Mouse (Mus musculus) kidney, embryonic 15.5 days (tissue): ENCODE data around the gene Slf2. TPM values are rescaled to one million over a fixed set of nuclear protein-coding genes. Genes with fewer than 3 reads are reported as not detected.

Experiments used
- ATAC-seq: fragments of 200-750 bp; cut with Nextera tagmentation; replicated peaks from 2 replicates; pipeline ENCODE4 v1.8.0; 2017; ENCODE audit warnings: moderate TSS enrichment; ENCODE audit not compliant: low FRiP score
- H3K27ac ChIP-seq: fragments of 300-500 bp; sonication (generic); 2 replicates; pipeline ENCODE4 v1.5.1; 2015; ENCODE audit warnings: mild to moderate bottlenecking, inconsistent platforms
- H3K27me3 ChIP-seq: fragments of 300-500 bp; sonication (generic); 2 replicates; pipeline ENCODE4 v1.6.1; 2015; ENCODE audit warnings: inconsistent platforms
- H3K36me3 ChIP-seq: fragments of 300-500 bp; sonication (generic); 2 replicates; pipeline ENCODE4 v1.6.1; 2015; ENCODE audit warnings: inconsistent platforms
- H3K4me1 ChIP-seq: fragments of 300-500 bp; sonication (generic); 2 replicates; pipeline ENCODE4 v1.6.1; 2015; ENCODE audit warnings: inconsistent platforms
- H3K4me2 ChIP-seq: fragments of 300-500 bp; sonication (generic); 2 replicates; pipeline ENCODE4 v1.6.1; 2015; ENCODE audit warnings: moderate library complexity, mild to moderate bottlenecking, inconsistent platforms
- H3K4me3 ChIP-seq: fragments of 300-500 bp; sonication (generic); replicated peaks from 2 replicates; pipeline ENCODE4 v1.5.1; 2015; ENCODE audit warnings: mild to moderate bottlenecking, inconsistent platforms
- H3K9ac ChIP-seq: fragments of 300-500 bp; sonication (generic); 2 replicates; pipeline ENCODE4 v1.6.1; 2015; ENCODE audit warnings: mild to moderate bottlenecking, inconsistent platforms
- H3K9me3 ChIP-seq: fragments of 300-500 bp; sonication (generic); replicated peaks from 2 replicates; pipeline ENCODE4 v1.6.1; 2016; ENCODE audit warnings: inconsistent platforms
- WGBS: fragments of 180-500 bp; shearing (Covaris S2); methylation state at CpG from one replicate; pipeline ENCODE4 v1.1.7; 2015; ENCODE audit warnings: mixed read lengths; 5-methylcytosine and 5-hydroxymethylcytosine counted together
- polyA plus RNA-seq: library from polyadenylated mRNA; unstranded; fragments of >200 nt; fragmentation: Nextera tagmentation; extraction: Ambion mirVana; gene quantifications from 2 replicates; pipeline ENCODE4 v1.2.1, GENCODE M21; 2015

Slf2 gene
- polyA plus RNA-seq, 1 experiment from 2014 or later: 40.5 TPM

DNA sequence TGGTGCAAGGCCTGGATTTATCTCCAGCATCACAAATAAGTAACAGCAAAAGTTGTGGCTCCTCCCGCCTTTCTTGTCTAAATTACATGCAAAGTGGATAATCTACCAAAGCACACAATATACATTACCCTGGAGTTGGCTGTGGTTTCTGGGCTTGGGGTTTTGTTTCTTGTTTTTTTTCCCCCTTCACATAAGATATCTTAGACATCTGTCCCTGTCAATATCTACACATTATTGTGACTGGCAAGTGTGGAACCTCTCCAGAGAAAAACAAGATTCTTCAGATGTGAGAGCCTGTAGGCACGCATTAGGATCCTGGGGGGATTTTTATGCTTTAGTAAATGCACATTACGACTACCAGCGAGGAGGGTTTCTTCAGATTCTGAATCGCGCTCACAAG lies 12.8 kb upstream of the Slf2 start:
- Histone ChIP-seq H3K9ac (no peak overlapping the region), H3K27me3 (no peaks in the 10 kb centered on the region), H3K36me3 (no peaks in the 10 kb centered on the region), H3K4me1 (peaks cover 14% of the 10 kb centered on the region), H3K27ac (no peak overlapping the region), H3K9me3 (no peaks in the 10 kb centered on the region), H3K4me3 (no peak overlapping the region), H3K4me2 (no peak overlapping the region)
- 86% methylated on average over 6 of the region's 6 CpGs for WGBS
- no peak for ATAC-seq

DNA sequence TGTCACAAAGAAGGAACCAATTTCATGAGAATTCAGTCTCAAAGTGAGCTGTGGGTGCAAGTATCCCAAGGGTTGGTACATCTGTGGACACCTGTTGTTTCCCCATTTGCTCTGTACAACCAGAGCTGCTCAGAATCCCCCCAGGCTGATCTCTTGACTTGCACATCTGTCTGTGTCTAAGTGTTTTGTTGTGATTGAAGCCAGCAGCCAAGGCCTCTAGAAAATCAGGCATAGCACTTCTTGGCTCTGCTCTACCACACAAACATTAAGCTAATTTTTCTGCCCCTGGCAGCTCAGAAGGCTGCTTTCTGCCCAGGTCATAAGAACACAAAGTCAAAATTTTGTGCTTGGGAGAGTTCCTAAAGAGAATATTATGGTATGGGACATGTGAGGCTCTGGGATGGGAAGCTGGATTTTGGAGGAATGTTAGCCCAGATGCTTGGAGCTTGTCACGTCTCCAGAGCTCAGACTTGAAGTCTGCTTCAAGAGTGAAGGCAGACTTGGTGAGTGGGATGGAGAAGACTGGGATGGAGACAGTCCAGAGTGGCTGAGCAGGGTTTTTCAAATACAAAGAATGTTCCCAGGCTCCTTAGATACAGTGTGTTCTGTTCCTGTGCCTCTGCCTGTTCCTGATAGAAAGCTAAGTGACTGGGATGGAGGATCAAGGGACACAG lies 9.3 kb upstream of the Slf2 start:
- Histone ChIP-seq H3K36me3 (no peaks in the 10 kb centered on the region), H3K27me3 (no peaks in the 10 kb centered on the region), H3K27ac (no peak overlapping the region), H3K4me2 (no peak overlapping the region), H3K9ac (no peak overlapping the region), H3K4me3 (no peak overlapping the region), H3K9me3 (no peaks in the 10 kb centered on the region), H3K4me1 (0 out of 2 replicates have a peak, but pooled peaks cover under 1% of the 10 kb centered on the region)
- 79% methylated on average over 1 of the region's 1 CpGs for WGBS
- no peak for ATAC-seq

DNA sequence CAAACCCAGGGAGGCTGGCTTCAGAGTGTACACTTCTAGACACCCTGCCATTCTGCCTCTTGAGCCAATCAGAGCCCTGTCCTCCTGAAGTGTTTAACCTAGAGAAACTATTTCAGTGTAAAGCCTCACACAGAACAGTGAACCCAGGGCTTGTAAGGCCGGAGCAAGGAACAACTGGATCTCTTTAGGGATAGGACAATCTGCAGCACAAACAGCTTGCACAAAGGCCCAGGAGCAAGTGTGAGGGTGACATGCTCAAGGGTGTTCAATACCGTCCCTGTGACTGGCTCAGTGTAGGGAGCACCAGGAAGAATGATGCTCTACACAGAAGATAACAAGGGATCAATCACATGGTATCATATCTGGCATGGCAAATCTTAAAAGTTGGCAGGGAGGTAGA lies 8.4 kb upstream of the Slf2 start:
- Histone ChIP-seq H3K27me3 (no peaks in the 10 kb centered on the region), H3K4me2 (no peak overlapping the region), H3K36me3 (no peaks in the 10 kb centered on the region), H3K9ac (no peak overlapping the region), H3K4me1 (peaks cover 5% of the 10 kb centered on the region), H3K27ac (no peak overlapping the region), H3K4me3 (no peak overlapping the region), H3K9me3 (no peaks in the 10 kb centered on the region)
- WGBS: 83% methylated on average over 2 of the region's 2 CpGs
- no peak for ATAC-seq

DNA sequence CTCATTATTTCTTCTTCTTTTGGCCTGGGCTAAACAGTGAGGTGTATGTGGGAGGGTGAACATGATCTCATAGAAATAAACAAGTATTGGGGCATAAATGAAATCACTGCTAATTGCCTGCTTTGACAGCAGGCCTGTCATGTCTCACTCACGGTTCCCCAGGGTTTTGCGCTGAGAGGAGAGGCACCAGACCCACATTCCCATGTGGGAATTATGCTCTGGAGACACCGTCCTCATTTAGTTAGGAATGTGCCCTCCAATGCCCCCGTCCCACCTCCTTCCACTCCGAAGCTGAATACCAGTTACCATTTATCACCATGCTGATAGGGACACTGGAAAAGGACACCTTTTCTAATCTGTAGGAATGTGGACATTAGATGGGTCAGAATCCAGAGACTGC lies 6.3 kb upstream of the Slf2 start:
- no peak overlapping the region for H3K9ac ChIP-seq
- H3K9me3 ChIP-seq: no peaks in the 10 kb centered on the region

DNA sequence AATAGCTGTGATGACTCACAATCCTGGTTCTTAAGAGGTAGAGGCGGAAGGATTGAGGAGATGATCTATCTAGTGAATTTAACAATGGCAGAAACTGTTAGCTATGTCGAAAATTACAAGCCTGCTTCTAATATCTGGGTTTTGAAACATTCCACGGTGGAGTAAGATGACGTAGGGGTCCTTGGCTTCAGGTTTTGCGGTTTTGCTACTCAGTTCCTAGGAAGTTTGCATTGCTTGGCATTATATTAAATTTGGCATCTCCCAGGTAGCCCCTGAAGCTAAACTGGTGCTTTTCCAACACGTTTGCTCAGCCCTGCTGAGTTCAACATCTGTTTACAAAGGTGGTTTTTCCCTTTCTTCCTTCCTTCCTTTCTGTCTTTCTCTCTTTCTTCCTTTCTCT lies 4.2 kb upstream of the Slf2 start:
- H3K4me3 ChIP-seq: no peak overlapping the region
- no peak for ATAC-seq
- no peaks in the 10 kb centered on the region for H3K36me3 ChIP-seq
- H3K27ac ChIP-seq: no peak overlapping the region
- 72% methylated on average over 6 of the region's 6 CpGs for WGBS
- no peaks in the 10 kb centered on the region for H3K9me3 ChIP-seq
- no peak overlapping the region for H3K9ac ChIP-seq
- H3K4me2 ChIP-seq: no peak overlapping the region
- no peaks in the 10 kb centered on the region for H3K27me3 ChIP-seq
- peaks cover 32% of the 10 kb centered on the region for H3K4me1 ChIP-seq

More for the DNA sequence above, 6.3 kb upstream of the Slf2 start:
- 70% methylated on average over 5 of the region's 5 CpGs for WGBS
- Histone ChIP-seq H3K27ac (no peak overlapping the region), H3K27me3 (no peaks in the 10 kb centered on the region), H3K4me1 (peaks cover 23% of the 10 kb centered on the region), H3K4me2 (no peak overlapping the region), H3K36me3 (no peaks in the 10 kb centered on the region), H3K4me3 (no peak overlapping the region)
- ATAC-seq: no peak

DNA sequence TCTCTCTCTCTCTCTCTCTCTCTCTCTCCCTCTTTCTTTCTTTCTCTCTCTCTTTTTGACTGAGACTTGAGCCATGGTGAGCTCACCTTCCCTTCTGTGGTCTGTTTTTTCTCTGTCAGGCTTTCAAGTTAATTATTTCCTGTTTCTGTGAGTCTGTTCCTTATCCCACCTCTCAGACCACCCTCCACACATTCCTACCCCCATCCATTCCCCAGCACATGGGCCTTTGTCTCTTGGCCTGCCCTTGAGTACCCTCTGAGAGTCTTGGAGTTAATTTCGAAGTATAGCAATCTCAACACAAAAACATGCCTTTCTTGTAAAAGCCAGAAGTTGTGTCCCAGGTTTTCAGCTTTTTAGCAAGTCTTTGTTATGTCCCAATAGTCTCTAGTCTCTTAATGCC lies 3.7 kb upstream of the Slf2 start:
- H3K36me3 ChIP-seq: no peaks in the 10 kb centered on the region
- no peak overlapping the region for H3K9ac ChIP-seq
- ATAC-seq: no peak
- H3K4me1 ChIP-seq: peaks cover 35% of the 10 kb centered on the region
- peak overlapping the region; percentile 9; the same call in 1 of the 2 replicates for H3K27ac ChIP-seq
- H3K27me3 ChIP-seq: no peaks in the 10 kb centered on the region
- no peak overlapping the region for H3K4me3 ChIP-seq
- no peak overlapping the region for H3K4me2 ChIP-seq
- H3K9me3 ChIP-seq: no peaks in the 10 kb centered on the region
- WGBS: 66% methylated on average over 1 of the region's 1 CpGs

DNA sequence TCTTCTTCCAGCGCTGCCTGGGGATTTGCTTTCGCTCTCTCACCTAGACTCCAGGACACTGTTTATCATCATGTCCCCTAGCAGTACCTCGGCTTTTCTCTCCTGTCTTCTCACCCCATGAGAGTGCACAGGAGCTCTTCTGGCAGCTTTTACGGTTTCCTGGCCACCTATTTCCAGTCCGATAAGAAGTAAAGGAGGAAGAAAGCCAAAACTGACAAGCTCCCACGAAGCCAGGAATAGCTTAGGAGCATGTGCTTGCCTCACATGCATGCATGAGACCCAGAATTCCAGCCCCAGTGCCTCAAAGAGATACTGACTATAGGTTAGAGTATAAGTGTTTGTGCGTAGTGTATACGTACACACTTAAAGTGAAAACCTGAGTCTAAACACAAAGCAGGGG lies 2.8 kb upstream of the Slf2 start:
- no peaks in the 10 kb centered on the region for H3K27me3 ChIP-seq
- peaks cover 42% of the 10 kb centered on the region for H3K4me1 ChIP-seq
- H3K4me3 ChIP-seq: no peak overlapping the region
- H3K9ac ChIP-seq: no peak overlapping the region
- 54% methylated on average over 8 of the region's 8 CpGs for WGBS
- H3K4me2 ChIP-seq: no peak overlapping the region
- peaks cover 1% of the 10 kb centered on the region; the same call in 1 of the 2 replicates for H3K36me3 ChIP-seq
- peak overlapping the region; percentile 9; the same call in 1 of the 2 replicates for H3K27ac ChIP-seq
- H3K9me3 ChIP-seq: no peaks in the 10 kb centered on the region
- no peak for ATAC-seq

DNA sequence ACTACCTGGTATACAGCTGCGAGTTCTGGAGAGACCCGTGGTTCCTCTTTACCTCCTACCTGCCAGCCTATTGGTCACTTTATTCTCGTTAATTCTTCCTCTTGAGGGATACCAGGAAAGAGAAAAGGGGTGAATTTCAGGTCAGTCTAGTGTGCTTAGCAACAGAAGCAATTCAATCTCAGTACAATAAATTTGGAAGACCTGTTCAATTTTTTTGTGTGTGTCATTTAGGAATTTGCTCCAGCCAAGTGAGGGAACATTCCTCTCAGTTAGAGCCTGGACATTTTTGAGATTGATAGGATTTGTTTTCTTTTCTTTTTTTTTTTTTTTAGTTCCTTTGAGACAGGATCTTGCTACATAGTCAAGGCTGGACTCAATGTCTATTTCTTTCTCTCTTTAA lies 1.7 kb upstream of the Slf2 start:
- Histone ChIP-seq H3K4me1 (peaks cover 47% of the 10 kb centered on the region), H3K27ac (peak overlapping the region; percentile 85), H3K4me2 (peak overlapping the region; percentile 70; the same call in 1 of the 2 replicates), H3K9ac (no peak overlapping the region), H3K4me3 (no peak overlapping the region), H3K36me3 (peaks cover 6% of the 10 kb centered on the region; the same call in 1 of the 2 replicates), H3K9me3 (no peaks in the 10 kb centered on the region), H3K27me3 (no peaks in the 10 kb centered on the region)
- ATAC-seq: no peak
- 13% methylated on average over 3 of the region's 3 CpGs for WGBS

DNA sequence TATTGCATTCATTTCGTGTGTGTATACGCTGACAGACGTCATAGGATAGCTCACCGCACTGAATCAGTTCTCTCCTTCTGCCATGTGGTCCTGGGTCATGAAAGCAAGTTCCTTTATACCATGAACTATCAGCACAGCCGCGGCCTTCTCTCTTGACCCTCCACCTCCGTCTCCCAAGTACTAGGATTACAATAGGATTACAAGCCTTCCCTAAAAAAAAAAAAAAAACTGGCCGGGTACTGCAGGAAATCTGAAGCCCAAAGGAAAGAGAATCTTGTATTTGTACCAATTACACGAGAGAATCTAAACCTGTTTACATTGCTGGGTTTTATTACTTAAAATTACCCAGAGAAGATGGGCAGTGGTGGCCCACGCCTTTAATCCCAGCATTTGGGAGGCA lies 1.3 kb upstream of the Slf2 start:
- no peak overlapping the region for H3K4me3 ChIP-seq
- H3K4me2 ChIP-seq: peak overlapping the region; percentile 70
- no peak overlapping the region for H3K9ac ChIP-seq
- H3K36me3 ChIP-seq: peaks cover 6% of the 10 kb centered on the region; the same call in 1 of the 2 replicates
- H3K27ac ChIP-seq: peak overlapping the region; percentile 85
- H3K9me3 ChIP-seq: no peaks in the 10 kb centered on the region
- 30% methylated on average over 10 of the region's 10 CpGs for WGBS
- H3K4me1 ChIP-seq: peaks cover 47% of the 10 kb centered on the region
- H3K27me3 ChIP-seq: no peaks in the 10 kb centered on the region
- ATAC-seq: no peak

DNA sequence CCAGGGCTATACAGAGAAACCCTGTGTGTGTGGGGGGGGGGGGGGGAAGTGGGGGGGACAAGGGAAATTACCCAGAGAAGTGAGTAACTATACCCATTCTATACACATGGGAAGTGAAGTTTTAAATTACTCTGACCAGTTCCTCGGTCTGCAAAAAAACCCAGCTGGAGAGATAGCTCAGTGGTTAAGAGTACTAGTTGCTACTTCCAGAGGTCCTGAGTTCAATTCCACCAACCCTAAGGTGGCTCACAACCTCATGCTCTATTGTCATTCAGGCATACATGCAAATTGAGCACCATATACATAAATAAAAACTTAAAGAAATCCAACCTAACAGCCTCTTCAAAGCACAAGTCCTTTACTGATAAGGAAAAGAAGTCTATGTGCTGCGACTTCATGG lies 829 bp upstream of the Slf2 start:
- ATAC-seq: no peak
- peak overlapping the region; percentile 85 for H3K27ac ChIP-seq
- H3K4me3 ChIP-seq: peak overlapping the region; percentile 82
- H3K27me3 ChIP-seq: no peaks in the 10 kb centered on the region
- H3K36me3 ChIP-seq: peaks cover 10% of the 10 kb centered on the region
- H3K4me2 ChIP-seq: peak overlapping the region; percentile 70
- H3K9ac ChIP-seq: 0 out of 2 replicates have a peak overlapping the region, but pooled peaks have one; percentile 51
- no peaks in the 10 kb centered on the region for H3K9me3 ChIP-seq
- peaks cover 47% of the 10 kb centered on the region for H3K4me1 ChIP-seq
- WGBS: 21% methylated on average over 2 of the region's 2 CpGs

DNA sequence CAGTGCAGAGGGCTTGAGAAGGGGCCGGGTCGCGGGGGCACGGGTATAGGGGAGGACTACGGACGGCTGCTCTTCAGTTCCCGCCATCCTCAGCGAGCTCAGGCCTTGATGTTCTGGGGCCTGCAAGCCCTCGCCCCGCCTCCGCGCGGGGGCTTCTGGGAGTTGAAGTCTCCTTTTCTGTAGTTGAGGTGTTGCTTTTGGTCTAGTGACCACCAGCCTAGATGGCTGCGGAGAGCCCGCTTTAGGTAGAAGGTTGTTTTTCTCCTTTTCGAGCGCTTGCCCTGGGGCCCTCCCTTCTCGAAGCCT lies 456 bp downstream of the Slf2 start:
- peak overlapping the region; percentile 70 for H3K4me2 ChIP-seq
- H3K27ac ChIP-seq: peak overlapping the region; percentile 85
- under 1% methylated on average over 18 of the region's 18 CpGs for WGBS
- H3K27me3 ChIP-seq: no peaks in the 10 kb centered on the region
- peak overlapping the region; percentile 67 for H3K9ac ChIP-seq
- H3K4me3 ChIP-seq: peak overlapping the region; percentile 82
- no peaks in the 10 kb centered on the region for H3K9me3 ChIP-seq
- peak; percentile 86 for ATAC-seq
- peaks cover 23% of the 10 kb centered on the region for H3K36me3 ChIP-seq
- H3K4me1 ChIP-seq: peaks cover 47% of the 10 kb centered on the region

DNA sequence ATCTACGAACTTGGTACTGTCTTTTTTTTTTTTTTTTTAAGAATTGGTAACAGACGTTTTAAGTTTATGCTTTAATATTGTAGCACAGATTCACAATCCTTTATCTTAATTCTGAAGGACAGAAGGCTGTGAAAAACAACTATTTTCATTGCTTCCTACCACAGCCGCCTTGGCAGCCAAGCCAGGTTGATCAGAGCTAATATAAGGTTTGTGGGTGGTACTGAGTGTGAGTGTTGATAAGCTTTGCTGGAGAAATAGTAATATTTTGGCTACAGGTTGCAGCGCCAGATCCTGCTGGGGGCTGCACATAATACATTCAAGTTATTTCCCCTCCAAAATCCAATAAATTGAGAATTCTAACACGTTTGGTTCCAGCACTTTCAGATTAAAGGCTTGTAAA lies 1.1 kb downstream of the Slf2 start:
- Histone ChIP-seq H3K27me3 (no peaks in the 10 kb centered on the region), H3K36me3 (peaks cover 29% of the 10 kb centered on the region), H3K9ac (peak overlapping the region; percentile 42; the same call in 1 of the 2 replicates), H3K4me2 (peak overlapping the region; percentile 70), H3K27ac (no peak overlapping the region), H3K9me3 (no peaks in the 10 kb centered on the region), H3K4me3 (peak overlapping the region; percentile 82), H3K4me1 (peaks cover 43% of the 10 kb centered on the region)
- 40% methylated on average over 5 of the region's 5 CpGs for WGBS
- no peak for ATAC-seq

DNA sequence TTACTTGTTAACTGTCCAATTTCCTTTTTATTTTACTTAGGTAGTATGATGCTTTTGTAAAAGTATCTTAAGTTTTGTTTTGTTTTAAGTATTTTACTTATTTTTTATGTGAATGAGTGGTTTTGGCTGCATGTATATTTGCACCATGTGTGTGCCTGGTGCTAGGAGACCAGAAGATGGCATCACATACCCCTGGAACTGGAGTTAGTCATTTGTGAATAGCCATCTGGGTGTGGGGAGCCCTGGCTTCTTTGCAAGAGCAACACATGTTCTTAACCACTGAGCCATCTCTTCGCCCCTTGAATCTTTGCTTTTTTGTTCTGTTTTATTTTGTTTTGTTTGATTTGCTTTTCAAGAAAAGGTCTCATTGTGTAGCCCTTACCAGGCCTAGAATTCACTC lies 2.2 kb downstream of the Slf2 start:
- 94% methylated on average over 1 of the region's 1 CpGs for WGBS
- Histone ChIP-seq H3K9me3 (no peaks in the 10 kb centered on the region), H3K27me3 (no peaks in the 10 kb centered on the region), H3K27ac (no peak overlapping the region), H3K4me3 (no peak overlapping the region), H3K36me3 (peaks cover 34% of the 10 kb centered on the region), H3K4me2 (peak overlapping the region; percentile 70; the same call in 1 of the 2 replicates), H3K9ac (no peak overlapping the region), H3K4me1 (peaks cover 36% of the 10 kb centered on the region)
- ATAC-seq: no peak
